Mouse (Mus musculus) fat pad, adult 2 months (tissue): Measurements from ENCODE around the gene Vrk2.

Source experiments
- DNase-seq: peaks from one replicate; pipeline ENCODE4 v3.0.0-alpha.2; 2011; ENCODE audit warnings: low read depth, low spot score; ENCODE audit errors: extremely low read depth

Gene Vrk2

DNA sequence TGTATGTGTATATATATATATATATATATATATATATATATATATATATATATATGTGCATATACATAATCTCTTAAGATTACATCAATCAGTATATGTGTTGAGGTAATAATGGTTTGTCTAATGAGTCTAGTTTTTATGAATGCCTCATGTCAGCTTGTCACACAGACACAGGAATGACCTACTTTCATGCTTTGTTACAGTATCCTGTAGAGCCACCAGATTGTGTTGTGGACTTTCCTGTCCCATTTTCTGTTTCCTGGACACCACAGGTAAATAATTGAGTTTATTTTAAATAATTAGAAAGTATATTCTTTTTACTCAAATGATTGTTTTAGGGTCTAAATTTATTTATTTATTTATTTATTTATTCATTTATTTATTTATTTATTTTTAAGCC, 159.6 kb downstream of the Vrk2 start:
- DNase-seq, result no peak

DNA sequence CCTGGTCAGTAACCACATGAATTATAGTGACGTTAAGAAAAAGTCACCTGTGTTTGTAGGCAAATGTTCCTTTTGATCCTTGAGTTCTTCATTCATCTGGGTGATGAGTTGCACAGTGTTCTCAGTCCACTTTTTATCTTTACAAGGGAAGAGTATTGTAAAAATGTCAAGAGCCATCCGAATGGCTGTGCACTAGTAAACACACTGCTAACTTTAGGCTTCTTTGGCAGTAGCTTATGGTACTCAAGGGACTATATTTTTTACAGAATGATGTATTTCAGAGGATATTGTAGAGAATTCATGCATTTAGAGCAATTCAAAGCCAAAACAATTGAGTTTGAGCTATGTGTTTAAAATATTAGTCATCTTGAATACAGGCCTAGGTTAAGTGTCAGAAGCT, 172.3 kb downstream of the Vrk2 start:
- DNase-seq, result no peak
